Mouse (Mus musculus): ENCODE measurements around the gene Nmi. TPM values are rescaled to one million over a fixed set of nuclear protein-coding genes. Genes with fewer than 3 reads are reported as not detected.

Gene Nmi
- polyA plus RNA-seq, 1 experiment from 2014 or later: 6.7 TPM

GRCm38 (mm10) chr2:51989559-51989958, 16.3 kb upstream of the Nmi start:
- WGBS: 88% methylated on average over 2 of the region's 2 CpGs
- Histone ChIP-seq H3K36me3 (ENCODE audit: control insufficient read depth, insufficient read depth, low read length) (no peaks in the 10 kb centered on the region), H3K27ac (ENCODE audit: low read depth, low read length) (no peak overlapping the region), H3K9me3 (ENCODE audit: control insufficient read depth, low read length) (no peaks in the 10 kb centered on the region), H3K4me2 (ENCODE audit: low read depth, low read length, severe bottlenecking) (no peak overlapping the region), H3K4me1 (replicated peaks; ENCODE audit: control insufficient read depth, insufficient read depth, low read length) (no peaks in the 10 kb centered on the region), H3K27me3 (ENCODE audit: control insufficient read depth, insufficient read depth, low read length) (no peaks in the 10 kb centered on the region), H3K4me3 (ENCODE audit: low read depth, low read length) (no peak overlapping the region), H3K9ac (ENCODE audit: low read length) (no peak overlapping the region)
- no peak for DNase-seq (ENCODE audit: low spot score)
- ATAC-seq (replicated peaks; ENCODE audit: low FRiP score): no peak

DNA sequence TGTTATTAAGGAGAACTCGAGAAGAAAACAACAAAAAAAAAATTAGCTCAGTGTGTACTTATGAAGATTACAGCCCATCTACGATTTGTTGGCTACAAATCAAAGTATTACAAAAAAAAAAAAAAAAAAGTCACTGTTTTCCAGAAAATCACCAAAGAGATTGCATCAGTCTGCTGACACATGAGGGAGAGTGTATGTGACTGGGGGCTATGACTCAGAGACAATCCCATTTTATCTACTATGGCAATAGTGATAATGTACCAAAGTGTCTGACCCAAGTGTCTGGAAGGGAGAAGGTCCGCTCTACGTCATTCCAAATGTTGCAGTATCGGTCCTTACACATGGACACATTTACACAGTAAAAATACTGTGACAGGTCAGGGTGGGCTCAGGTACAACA, 13.4 kb upstream of the Nmi start:
- Histone ChIP-seq H3K4me1 (replicated peaks; ENCODE audit: control insufficient read depth, insufficient read depth, low read length) (no peaks in the 10 kb centered on the region), H3K36me3 (ENCODE audit: control insufficient read depth, insufficient read depth, low read length) (no peaks in the 10 kb centered on the region), H3K9ac (ENCODE audit: low read length) (no peak overlapping the region), H3K27me3 (ENCODE audit: control insufficient read depth, insufficient read depth, low read length) (no peaks in the 10 kb centered on the region), H3K27ac (ENCODE audit: low read depth, low read length) (no peak overlapping the region), H3K9me3 (ENCODE audit: control insufficient read depth, low read length) (no peaks in the 10 kb centered on the region), H3K4me3 (ENCODE audit: low read depth, low read length) (no peak overlapping the region), H3K4me2 (ENCODE audit: low read depth, low read length, severe bottlenecking) (no peak overlapping the region)
- ATAC-seq (replicated peaks; ENCODE audit: low FRiP score): no peak
- DNase-seq (ENCODE audit: low spot score): no peak
- WGBS: 87% methylated on average over 5 of the region's 5 CpGs

- Histone ChIP-seq H3K4me3 (ENCODE audit: low read depth, low read length) (no peak overlapping the region), H3K27me3 (ENCODE audit: control insufficient read depth, insufficient read depth, low read length) (no peaks in the 10 kb centered on the region), H3K27ac (ENCODE audit: low read depth, low read length) (no peak overlapping the region), H3K4me1 (replicated peaks; ENCODE audit: control insufficient read depth, insufficient read depth, low read length) (no peaks in the 10 kb centered on the region), H3K36me3 (ENCODE audit: control insufficient read depth, insufficient read depth, low read length) (no peaks in the 10 kb centered on the region), H3K9me3 (ENCODE audit: control insufficient read depth, low read length) (no peaks in the 10 kb centered on the region), H3K4me2 (ENCODE audit: low read depth, low read length, severe bottlenecking) (no peak overlapping the region), H3K9ac (ENCODE audit: low read length) (no peak overlapping the region)
- WGBS: 81% methylated on average over 9 of the region's 9 CpGs
- no peak for ATAC-seq (replicated peaks; ENCODE audit: low FRiP score)
- no peak for DNase-seq (ENCODE audit: low spot score)
These were observed 12.9 kb upstream of the Nmi start for GRCm38 (mm10) chr2:51986157-51986556.

- H3K27me3 ChIP-seq (ENCODE audit: control insufficient read depth, insufficient read depth, low read length): no peaks in the 10 kb centered on the region
- H3K27ac ChIP-seq (ENCODE audit: low read depth, low read length): no peak overlapping the region
- H3K9ac ChIP-seq (ENCODE audit: low read length): no peak overlapping the region
- 92% methylated on average over 10 of the region's 10 CpGs for WGBS
- ATAC-seq (replicated peaks; ENCODE audit: low FRiP score) (no peak), DNase-seq (ENCODE audit: low spot score) (no peak)
- H3K4me3 ChIP-seq (ENCODE audit: low read depth, low read length): no peak overlapping the region
- H3K4me2 ChIP-seq (ENCODE audit: low read depth, low read length, severe bottlenecking): no peak overlapping the region
- no peaks in the 10 kb centered on the region for H3K36me3 ChIP-seq (ENCODE audit: control insufficient read depth, insufficient read depth, low read length)
- no peaks in the 10 kb centered on the region for H3K9me3 ChIP-seq (ENCODE audit: control insufficient read depth, low read length)
- no peaks in the 10 kb centered on the region for H3K4me1 ChIP-seq (replicated peaks; ENCODE audit: control insufficient read depth, insufficient read depth, low read length)
These were observed 11.9 kb upstream of the Nmi start for GRCm38 (mm10) chr2:51985241-51985640.

GRCm38 (mm10) chr2:51982288-51982687, 9.0 kb upstream of the Nmi start:
- WGBS: 79% methylated on average over 13 of the region's 13 CpGs
- Histone ChIP-seq H3K27me3 (ENCODE audit: control insufficient read depth, insufficient read depth, low read length) (no peaks in the 10 kb centered on the region), H3K9ac (ENCODE audit: low read length) (no peak overlapping the region), H3K4me1 (replicated peaks; ENCODE audit: control insufficient read depth, insufficient read depth, low read length) (no peaks in the 10 kb centered on the region), H3K4me2 (ENCODE audit: low read depth, low read length, severe bottlenecking) (no peak overlapping the region), H3K27ac (ENCODE audit: low read depth, low read length) (no peak overlapping the region), H3K9me3 (ENCODE audit: control insufficient read depth, low read length) (no peaks in the 10 kb centered on the region), H3K4me3 (ENCODE audit: low read depth, low read length) (no peak overlapping the region), H3K36me3 (ENCODE audit: control insufficient read depth, insufficient read depth, low read length) (no peaks in the 10 kb centered on the region)
- no peak for ATAC-seq (replicated peaks; ENCODE audit: low FRiP score)
- DNase-seq (ENCODE audit: low spot score): no peak

GRCm38 (mm10) chr2:51981630-51982029, 8.3 kb upstream of the Nmi start:
- Histone ChIP-seq H3K4me3 (ENCODE audit: low read depth, low read length) (no peak overlapping the region), H3K4me2 (ENCODE audit: low read depth, low read length, severe bottlenecking) (no peak overlapping the region), H3K36me3 (ENCODE audit: control insufficient read depth, insufficient read depth, low read length) (no peaks in the 10 kb centered on the region), H3K9me3 (ENCODE audit: control insufficient read depth, low read length) (no peaks in the 10 kb centered on the region), H3K27ac (ENCODE audit: low read depth, low read length) (no peak overlapping the region), H3K27me3 (ENCODE audit: control insufficient read depth, insufficient read depth, low read length) (no peaks in the 10 kb centered on the region), H3K9ac (ENCODE audit: low read length) (no peak overlapping the region), H3K4me1 (replicated peaks; ENCODE audit: control insufficient read depth, insufficient read depth, low read length) (no peaks in the 10 kb centered on the region)
- DNase-seq (ENCODE audit: low spot score) (no peak), ATAC-seq (replicated peaks; ENCODE audit: low FRiP score) (no peak)
- WGBS: 79% methylated on average over 11 of the region's 11 CpGs

DNA sequence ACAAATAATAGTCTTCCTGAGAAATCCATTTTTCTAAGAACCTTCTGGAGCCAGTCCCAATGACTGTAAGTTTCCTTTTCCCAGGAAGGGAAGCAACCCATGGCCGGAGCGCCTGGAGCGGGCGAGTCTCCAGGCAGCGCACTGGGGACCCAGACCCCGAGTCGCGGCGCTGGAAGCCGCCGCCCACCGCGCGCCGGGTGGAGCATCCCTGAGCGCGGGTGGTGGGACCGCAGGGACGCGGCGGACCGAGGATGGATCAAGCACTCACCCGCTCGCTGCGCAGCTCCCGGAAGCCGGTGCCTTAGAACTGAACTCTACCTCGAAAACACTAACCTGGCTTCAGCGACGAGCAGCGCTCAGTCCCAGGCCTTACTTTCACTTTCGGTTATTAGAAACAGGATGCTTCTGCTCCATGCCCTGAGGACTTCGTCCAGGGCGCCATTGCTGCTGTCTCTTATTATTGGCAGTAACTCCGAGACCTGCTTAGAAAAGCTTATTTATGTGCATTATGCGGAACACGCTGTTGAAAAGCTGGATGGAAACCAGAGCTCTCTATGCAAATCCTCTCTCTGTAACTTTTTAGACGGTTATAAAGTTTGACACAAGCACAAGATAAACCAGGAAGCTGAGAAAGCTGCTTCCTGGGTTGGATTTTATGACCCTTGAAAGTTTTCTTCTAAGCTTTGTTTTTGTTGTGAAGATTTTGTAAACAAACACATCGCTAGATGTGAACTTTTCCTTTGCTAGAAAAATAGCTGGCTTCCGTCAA, 469 bp downstream of the Nmi start:
- Histone ChIP-seq H3K4me1 (replicated peaks; ENCODE audit: control insufficient read depth, insufficient read depth, low read length) (no peaks in the 10 kb centered on the region), H3K27ac (ENCODE audit: low read depth, low read length) (no peak overlapping the region), H3K4me2 (ENCODE audit: low read depth, low read length, severe bottlenecking) (peak overlapping the region; percentile 71), H3K36me3 (ENCODE audit: control insufficient read depth, insufficient read depth, low read length) (no peaks in the 10 kb centered on the region), H3K27me3 (ENCODE audit: control insufficient read depth, insufficient read depth, low read length) (no peaks in the 10 kb centered on the region), H3K9ac (ENCODE audit: low read length) (peak overlapping the region; percentile 75), H3K9me3 (ENCODE audit: control insufficient read depth, low read length) (no peaks in the 10 kb centered on the region), H3K4me3 (ENCODE audit: low read depth, low read length) (peak overlapping the region; percentile 56)
- DNase-seq (ENCODE audit: low spot score) (peak; percentile 74), ATAC-seq (replicated peaks; ENCODE audit: low FRiP score) (peak; percentile 86)
- WGBS: 4% methylated on average over 40 of the region's 40 CpGs

- DNase-seq (ENCODE audit: low spot score) (no peak), ATAC-seq (replicated peaks; ENCODE audit: low FRiP score) (peak; percentile 59; the same call in 1 of the 2 replicates)
- Histone ChIP-seq H3K9ac (ENCODE audit: low read length) (no peak overlapping the region; the same call in 1 of the 2 replicates), H3K4me1 (replicated peaks; ENCODE audit: control insufficient read depth, insufficient read depth, low read length) (no peaks in the 10 kb centered on the region), H3K9me3 (ENCODE audit: control insufficient read depth, low read length) (no peaks in the 10 kb centered on the region), H3K4me3 (ENCODE audit: low read depth, low read length) (peak overlapping the region; percentile 56; the same call in 1 of the 2 replicates), H3K27ac (ENCODE audit: low read depth, low read length) (no peak overlapping the region), H3K27me3 (ENCODE audit: control insufficient read depth, insufficient read depth, low read length) (no peaks in the 10 kb centered on the region), H3K36me3 (ENCODE audit: control insufficient read depth, insufficient read depth, low read length) (no peaks in the 10 kb centered on the region), H3K4me2 (ENCODE audit: low read depth, low read length, severe bottlenecking) (peak overlapping the region; percentile 71; the same call in 1 of the 2 replicates)
- WGBS: 67% methylated on average over 5 of the region's 5 CpGs
These were observed 1.2 kb downstream of the Nmi start for GRCm38 (mm10) chr2:51972142-51972541.

DNA sequence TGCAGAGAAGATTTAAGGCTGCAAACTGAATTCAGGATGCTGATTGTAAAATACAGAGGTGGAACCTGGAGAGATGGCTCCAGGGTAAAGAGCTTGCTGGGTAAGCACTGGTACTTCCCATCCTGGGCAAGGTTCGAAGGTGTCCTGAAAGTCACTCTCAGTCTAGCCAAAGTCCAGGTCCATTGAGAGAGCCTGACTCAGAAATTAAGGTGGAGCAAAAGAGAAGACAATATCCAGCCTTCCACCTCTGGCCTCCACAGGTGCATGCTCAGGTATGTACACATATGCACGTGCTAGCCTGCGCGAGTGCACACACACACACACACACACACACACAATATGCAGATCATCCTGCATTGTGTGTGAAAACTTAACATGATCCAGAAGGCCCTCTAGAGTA, 2.4 kb downstream of the Nmi start:
- Histone ChIP-seq H3K4me3 (ENCODE audit: low read depth, low read length) (no peak overlapping the region), H3K4me2 (ENCODE audit: low read depth, low read length, severe bottlenecking) (no peak overlapping the region), H3K36me3 (ENCODE audit: control insufficient read depth, insufficient read depth, low read length) (no peaks in the 10 kb centered on the region), H3K27ac (ENCODE audit: low read depth, low read length) (no peak overlapping the region), H3K4me1 (replicated peaks; ENCODE audit: control insufficient read depth, insufficient read depth, low read length) (no peaks in the 10 kb centered on the region), H3K9me3 (ENCODE audit: control insufficient read depth, low read length) (no peaks in the 10 kb centered on the region), H3K9ac (ENCODE audit: low read length) (no peak overlapping the region), H3K27me3 (ENCODE audit: control insufficient read depth, insufficient read depth, low read length) (no peaks in the 10 kb centered on the region)
- 96% methylated on average over 4 of the region's 4 CpGs for WGBS
- DNase-seq (ENCODE audit: low spot score): no peak
- ATAC-seq (replicated peaks; ENCODE audit: low FRiP score): no peak

All from forebrain, embryonic 11.5 days (tissue).